Mouse (Mus musculus) brain, embryonic 14.5 days (tissue): Measurements from ENCODE around the gene Fars2.

Experiments used
- CTCF ChIP-seq: fragments of 200-500 bp; IDR thresholded peaks from 2 replicates; pipeline ENCODE4 v1.5.1; 2012; ENCODE audit warnings: inconsistent platforms, mild to moderate bottlenecking, moderate library complexity, borderline replicate concordance; ENCODE audit not compliant: insufficient read depth, insufficient read length; ENCODE audit errors: extremely low read depth
- POLR2A ChIP-seq: fragments of 200-500 bp; IDR thresholded peaks from 2 replicates; pipeline ENCODE4 v1.6.1; 2012; ENCODE audit warnings: mild to moderate bottlenecking, inconsistent platforms, borderline replicate concordance; ENCODE audit not compliant: poor library complexity, insufficient read depth, insufficient read length, severe bottlenecking; ENCODE audit errors: extremely low read depth

DNA sequence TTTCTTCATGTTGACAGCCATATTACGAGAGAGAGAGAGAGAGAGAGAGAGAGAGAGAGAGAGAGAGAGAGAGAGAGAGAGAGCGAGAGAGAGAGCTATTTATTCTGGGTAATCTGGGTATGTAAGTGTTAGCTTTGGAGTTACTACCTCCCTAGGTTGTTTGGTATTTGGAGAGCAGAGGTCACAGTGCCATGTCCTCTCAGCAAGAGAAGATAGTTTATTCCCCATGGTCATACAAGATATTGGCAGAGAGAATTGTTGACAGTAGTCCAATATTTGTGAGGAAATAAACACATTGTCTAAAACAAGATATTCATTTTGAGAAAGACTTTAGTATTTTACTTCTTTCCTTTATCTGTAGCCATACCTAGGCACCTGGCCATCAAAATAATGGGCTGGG lies 596.9 kb downstream of the Fars2 start:
- TF ChIP-seq POLR2A (no peak), CTCF (no peak)
